Mouse (Mus musculus) CH12.LX (cell line): ENCODE data around the gene Stxbp5l. TPM values are rescaled to one million over a fixed set of nuclear protein-coding genes. Genes with fewer than 3 reads are reported as not detected.

Source experiments
- DNase-seq: peaks from one replicate; pipeline ENCODE4 v3.0.0-alpha.2; 2013; ENCODE audit errors: extremely low read depth
- H3K27ac ChIP-seq: 2 replicates; pipeline ENCODE4 v1.5.1; 2012; ENCODE audit warnings: low read depth, mild to moderate bottlenecking, control low read depth, moderate library complexity; ENCODE audit not compliant: insufficient read depth
- H3K27me3 ChIP-seq: replicated peaks from 2 replicates; pipeline ENCODE3; 2012; ENCODE audit warnings: inconsistent platforms
- H3K36me3 ChIP-seq, 2 experiments: replicated peaks in 1 of 2; 2 replicates each; pipeline versions ENCODE3 to v1.6.1; 2012; ENCODE audit warnings: inconsistent platforms in 1 of 2, low read length in 1 of 2, mild to moderate bottlenecking in 1 of 2, mixed read lengths in 1 of 2, moderate library complexity in 1 of 2; ENCODE audit not compliant: control insufficient read depth in 1 of 2, insufficient read depth in 1 of 2
- H3K4me1 ChIP-seq, 2 experiments: 2 replicates each; pipeline ENCODE4 v1.6.1; 2012; ENCODE audit warnings: inconsistent platforms in 1 of 2, moderate library complexity in 1 of 2; ENCODE audit not compliant: insufficient read depth in 2 of 2, control insufficient read depth in 1 of 2
- H3K4me2 ChIP-seq: 2 replicates; pipeline ENCODE4 v1.6.1; 2012; ENCODE audit warnings: low read depth, mild to moderate bottlenecking, control low read depth; ENCODE audit not compliant: poor library complexity, insufficient read depth, severe bottlenecking
- H3K4me3 ChIP-seq, 3 experiments: fragments of 150-350 bp in 1 of 3; sonication (generic) in 1 of 3; replicated peaks in 1 of 3; 2 replicates each; pipeline versions ENCODE3 to v1.5.1; 2011 to 2012; ENCODE audit warnings: low read depth in 2 of 3, low read length in 2 of 3, mild to moderate bottlenecking in 2 of 3, moderate library complexity in 2 of 3, control low read depth in 1 of 3, improper control_type of control experiment in 1 of 3, inconsistent platforms in 1 of 3, mixed read lengths in 1 of 3; ENCODE audit not compliant: poor library complexity in 1 of 3
- H3K79me2 ChIP-seq: replicated peaks from 2 replicates; pipeline ENCODE4 v1.6.1; 2012; ENCODE audit warnings: mild to moderate bottlenecking, moderate library complexity; ENCODE audit not compliant: control insufficient read depth, poor library complexity, insufficient read depth, severe bottlenecking; ENCODE audit errors: extremely low read depth
- H3K9ac ChIP-seq: 2 replicates; pipeline ENCODE4 v1.6.1; 2012; ENCODE audit warnings: low read depth, mild to moderate bottlenecking, control low read depth, moderate library complexity; ENCODE audit not compliant: insufficient read depth
- H3K9me3 ChIP-seq: replicated peaks from 2 replicates; pipeline ENCODE3; 2012; ENCODE audit warnings: low read length, inconsistent platforms, mixed read lengths
- CHD1 ChIP-seq: IDR thresholded peaks from 2 replicates; pipeline ENCODE4 v1.6.1; 2012; ENCODE audit warnings: low read depth, low read length, improper control_type of control experiment, inconsistent platforms
- CHD2 ChIP-seq: IDR thresholded peaks from 2 replicates; pipeline ENCODE4 v1.6.1; 2011; ENCODE audit warnings: low read length, improper control_type of control experiment
- E2F4 ChIP-seq: IDR thresholded peaks from 2 replicates; pipeline ENCODE4 v1.6.1; 2011; ENCODE audit warnings: low read depth, low read length, improper control_type of control experiment; ENCODE audit not compliant: insufficient replicate concordance
- EP300 ChIP-seq: IDR thresholded peaks from 2 replicates; pipeline ENCODE4 v1.6.1; 2011; ENCODE audit warnings: low read length, improper control_type of control experiment
- ETS1 ChIP-seq: conservative IDR thresholded peaks from 2 replicates; pipeline ENCODE4 v1.6.1; 2012; ENCODE audit warnings: low read depth, mild to moderate bottlenecking, inconsistent platforms, low read length, improper control_type of control experiment, moderate library complexity
- HCFC1 ChIP-seq: IDR thresholded peaks from 2 replicates; pipeline ENCODE4 v1.6.1; 2012; ENCODE audit warnings: low read depth, mild to moderate bottlenecking, inconsistent platforms, low read length, improper control_type of control experiment
- IRF4 ChIP-seq: IDR thresholded peaks from 2 replicates; pipeline ENCODE4 v1.6.1; 2014; ENCODE audit warnings: low read depth, mild to moderate bottlenecking, inconsistent platforms, low read length, improper control_type of control experiment
- JUN ChIP-seq: IDR thresholded peaks from 2 replicates; pipeline ENCODE4 v1.6.1; 2011; ENCODE audit warnings: low read depth, mild to moderate bottlenecking, low read length, improper control_type of control experiment, moderate library complexity; ENCODE audit not compliant: insufficient read depth
- JUND ChIP-seq: conservative IDR thresholded peaks from 2 replicates; pipeline ENCODE4 v1.6.1; 2011; ENCODE audit warnings: low read depth, low read length, improper control_type of control experiment
- MAFK ChIP-seq: IDR thresholded peaks from 2 replicates; pipeline ENCODE4 v1.6.1; 2011; ENCODE audit warnings: low read length, improper control_type of control experiment; ENCODE audit not compliant: insufficient replicate concordance
- MEF2A ChIP-seq: IDR thresholded peaks from 2 replicates; pipeline ENCODE4 v1.6.1; 2014; ENCODE audit warnings: low read depth, mild to moderate bottlenecking, inconsistent platforms, low read length, improper control_type of control experiment, borderline replicate concordance
- MXI1 ChIP-seq: IDR thresholded peaks from 2 replicates; pipeline ENCODE4 v1.6.1; 2011; ENCODE audit warnings: mild to moderate bottlenecking, low read depth, low read length, improper control_type of control experiment
- NELFE ChIP-seq: IDR thresholded peaks from 2 replicates; pipeline ENCODE4 v1.6.1; 2011; ENCODE audit warnings: low read depth, low read length, improper control_type of control experiment
- NRF1 ChIP-seq: IDR thresholded peaks from 2 replicates; pipeline ENCODE4 v1.6.1; 2014; ENCODE audit warnings: low read depth, mild to moderate bottlenecking, inconsistent platforms, low read length, improper control_type of control experiment, moderate library complexity
- RAD21 ChIP-seq: IDR thresholded peaks from 2 replicates; pipeline ENCODE4 v1.6.1; 2011; ENCODE audit warnings: low read depth, mild to moderate bottlenecking, low read length, improper control_type of control experiment, moderate library complexity
- RCOR1 ChIP-seq: conservative IDR thresholded peaks from 2 replicates; pipeline ENCODE4 v1.6.1; 2012; ENCODE audit warnings: low read depth, mild to moderate bottlenecking, inconsistent platforms, low read length, improper control_type of control experiment
- SIN3A ChIP-seq: IDR thresholded peaks from 2 replicates; pipeline ENCODE4 v1.6.1; 2012; ENCODE audit warnings: low read length, improper control_type of control experiment, inconsistent platforms
- UBTF ChIP-seq: IDR thresholded peaks from 2 replicates; pipeline ENCODE4 v1.6.1; 2012; ENCODE audit warnings: low read depth, mild to moderate bottlenecking, inconsistent platforms, low read length, improper control_type of control experiment, moderate library complexity
- USF1 ChIP-seq: IDR thresholded peaks from 2 replicates; pipeline ENCODE4 v1.6.1; 2014; ENCODE audit warnings: low read depth, mild to moderate bottlenecking, inconsistent platforms, low read length, improper control_type of control experiment
- USF2 ChIP-seq: conservative IDR thresholded peaks from 2 replicates; pipeline ENCODE4 v1.6.1; 2011; ENCODE audit warnings: low read depth, low read length, improper control_type of control experiment
- ZKSCAN1 ChIP-seq: IDR thresholded peaks from 2 replicates; pipeline ENCODE4 v1.6.1; 2012; ENCODE audit warnings: low read depth, inconsistent platforms, low read length, improper control_type of control experiment, borderline replicate concordance
- ZMIZ1 ChIP-seq: IDR thresholded peaks from 2 replicates; pipeline ENCODE4 v1.6.1; 2012; ENCODE audit warnings: low read depth, mild to moderate bottlenecking, inconsistent platforms, low read length, improper control_type of control experiment
- dilution Hi-C: fragments of 300-500 bp; cut with MboI; formaldehyde crosslinking; loops from 2 replicates; pipeline ENCODE4 v1.14.3; 2020; ENCODE audit warnings: low sequenced_read_pairs; ENCODE audit not compliant: extremely low pct_unique_long_range_greater_than_20kb, extremely low pct_ligation_motif_present
- in situ Hi-C: fragments of 300-500 bp; cut with MboI; formaldehyde crosslinking; loops from 3 replicates; pipeline ENCODE4 v1.14.3; 2019; ENCODE audit warnings: low sequenced_read_pairs, low pct_ligation_motif_present, low pct_unique_long_range_greater_than_20kb, mixed read lengths
- polyA plus RNA-seq: library from polyadenylated mRNA; unstranded; fragments of >175 nt; gene quantifications from 2 replicates; pipeline ENCODE4 v1.2.1, GENCODE M21; 2012; ENCODE audit warnings: low read depth; ENCODE audit not compliant: insufficient read length
- total RNA-seq, 2 experiments: library from RNA; depleted of rRNA; stranded (reverse); fragments of 300-350 nt in 1 of 2; fragments of >200 nt in 1 of 2; gene quantifications; 2 replicates each; pipeline ENCODE4 v1.2.3; 2012 to 2014

Gene Stxbp5l
- total and polyA plus RNA-seq, 3 experiments, result 0.09 to 0.24 (median 0.13) TPM

- H3K9ac ChIP-seq, result no peak overlapping the region
- H3K36me3 ChIP-seq, result no peaks in the 10 kb centered on the region
- H3K27me3 ChIP-seq, result no peaks in the 10 kb centered on the region
- dilution Hi-C loops (no loop called here), in situ Hi-C loops (no loop called here)
- peak; percentile 24 for DNase-seq
- H3K4me3 ChIP-seq, result no peak overlapping the region
- H3K79me2 ChIP-seq, result no peaks in the 10 kb centered on the region
- no peak overlapping the region for H3K27ac ChIP-seq
- TF ChIP-seq EP300 (peak; percentile 74), JUN (peak; percentile 73), SIN3A (no peak), ETS1 (no peak), RCOR1 (no peak), IRF4 (peak; percentile 90), RAD21 (no peak), CHD1 (no peak), MXI1 (no peak), E2F4 (no peak), MEF2A (0 out of 2 replicates have a peak, but pooled peaks have one; percentile 39), JUND (no peak), CHD2 (no peak), USF2 (no peak), NRF1 (no peak), ZMIZ1 (no peak), ZKSCAN1 (no peak), MAFK (no peak), HCFC1 (no peak)
- H3K4me1 ChIP-seq, result peaks cover 0 to 10% of the 10 kb centered on the region in 2 experiments; a peak in 1 of 4 replicates
- no peak overlapping the region for H3K4me2 ChIP-seq
- no peaks in the 10 kb centered on the region for H3K9me3 ChIP-seq
Measured at GRCm38 (mm10) chr16:37261678-37262077, 123.1 kb downstream of the Stxbp5l start.

- no peak for DNase-seq
- Histone ChIP-seq H3K9ac (no peak overlapping the region), H3K27me3 (no peaks in the 10 kb centered on the region), H3K4me1 (no peaks in the 10 kb centered on the region), H3K27ac (no peak overlapping the region), H3K4me2 (no peak overlapping the region), H3K36me3 (no peaks in the 10 kb centered on the region), H3K79me2 (no peaks in the 10 kb centered on the region), H3K9me3 (no peaks in the 10 kb centered on the region), H3K4me3 (no peak overlapping the region)
- TF ChIP-seq UBTF, result no peak
- no peak for TF ChIP-seq USF1
- TF ChIP-seq NELFE, result no peak
- dilution Hi-C loops (no loop called here), in situ Hi-C loops (no loop called here)
Measured at GRCm38 (mm10) chr16:37219151-37219550, 165.6 kb downstream of the Stxbp5l start.
